Mouse (Mus musculus) layer of hippocampus, adult 8-10 months (tissue): Measurements from ENCODE around the gene A230050P20Rik. TPM values are rescaled to one million over a fixed set of nuclear protein-coding genes. Genes with fewer than 3 reads are reported as not detected.

Experiments used
- DNase-seq, 2 experiments: peaks; one replicate each; pipeline ENCODE4 v3.0.0; 2022; ENCODE audit warnings: low spot score in 2 of 2
- microRNA-seq, 2 experiments: library from miRNA; unstranded; fragments of <30 nt; microRNA quantifications; one replicate each; pipeline ENCODE4 v1.2.0; 2022
- total RNA-seq, 4 experiments: library from RNA; stranded (reverse); gene quantifications; 2 replicates each; pipeline ENCODE4 v1.2.4; 2022

The A230050P20Rik gene
- total RNA-seq, 4 experiments from 2014 or later: 83.6 to 95.7 (median 90.0) TPM

DNA sequence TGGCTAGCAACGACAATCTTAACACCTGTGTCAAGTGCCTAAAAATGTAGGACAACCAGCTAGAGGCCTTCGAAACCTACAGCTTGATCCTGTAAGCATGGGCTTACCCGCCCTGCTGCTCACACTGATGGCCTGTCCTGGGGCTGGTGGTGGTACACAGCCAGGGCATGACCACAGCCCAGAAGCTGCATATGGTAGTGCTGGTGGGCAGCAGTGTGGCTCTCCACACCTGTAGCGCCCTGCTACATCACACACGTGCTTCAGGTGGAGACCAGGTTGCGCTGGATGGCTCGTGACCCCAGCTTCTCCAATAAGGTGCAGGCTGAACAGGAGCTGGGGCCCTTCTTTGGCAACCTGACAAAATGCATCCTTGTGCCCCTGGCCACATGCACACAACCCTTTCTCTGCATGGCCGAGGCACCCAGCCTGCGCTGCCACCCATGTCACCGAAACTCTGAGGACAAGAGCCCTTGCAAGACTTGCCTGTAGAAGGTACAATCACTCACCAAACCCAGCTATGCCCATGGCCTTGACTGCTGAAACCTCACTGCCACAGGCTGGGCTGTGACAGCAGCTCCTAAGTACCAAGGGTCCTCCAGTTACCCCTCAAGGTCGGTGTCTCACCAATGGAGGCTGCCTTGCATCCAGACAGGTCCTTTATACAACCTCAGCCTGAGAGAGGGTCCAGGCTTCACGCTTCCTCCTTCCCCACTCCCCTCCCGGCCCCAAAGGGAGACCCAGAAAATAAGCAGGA, 25.3 kb downstream of the A230050P20Rik start:
- DNase-seq: no peak

GRCm38 (mm10) chr9:20894629-20895028, 26.2 kb downstream of the A230050P20Rik start:
- DNase-seq: no peak

DNA sequence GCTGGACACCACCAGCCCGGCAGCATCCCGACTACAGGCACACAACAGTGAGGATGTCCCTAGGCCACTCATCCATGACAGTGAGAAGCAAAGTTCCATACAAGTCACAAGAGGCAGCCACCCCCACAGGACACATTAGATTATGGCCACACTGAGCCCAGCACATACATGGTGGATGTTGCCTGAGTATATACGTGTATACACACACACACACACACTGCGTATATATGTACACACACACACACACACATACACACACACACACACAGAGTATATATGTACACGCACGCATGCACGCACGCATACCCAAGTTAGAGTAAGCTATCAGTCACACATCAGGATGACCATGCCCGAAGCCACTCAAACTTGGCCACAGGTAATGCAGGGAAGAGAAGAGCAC, 26.9 kb downstream of the A230050P20Rik start:
- DNase-seq: no peak

DNA sequence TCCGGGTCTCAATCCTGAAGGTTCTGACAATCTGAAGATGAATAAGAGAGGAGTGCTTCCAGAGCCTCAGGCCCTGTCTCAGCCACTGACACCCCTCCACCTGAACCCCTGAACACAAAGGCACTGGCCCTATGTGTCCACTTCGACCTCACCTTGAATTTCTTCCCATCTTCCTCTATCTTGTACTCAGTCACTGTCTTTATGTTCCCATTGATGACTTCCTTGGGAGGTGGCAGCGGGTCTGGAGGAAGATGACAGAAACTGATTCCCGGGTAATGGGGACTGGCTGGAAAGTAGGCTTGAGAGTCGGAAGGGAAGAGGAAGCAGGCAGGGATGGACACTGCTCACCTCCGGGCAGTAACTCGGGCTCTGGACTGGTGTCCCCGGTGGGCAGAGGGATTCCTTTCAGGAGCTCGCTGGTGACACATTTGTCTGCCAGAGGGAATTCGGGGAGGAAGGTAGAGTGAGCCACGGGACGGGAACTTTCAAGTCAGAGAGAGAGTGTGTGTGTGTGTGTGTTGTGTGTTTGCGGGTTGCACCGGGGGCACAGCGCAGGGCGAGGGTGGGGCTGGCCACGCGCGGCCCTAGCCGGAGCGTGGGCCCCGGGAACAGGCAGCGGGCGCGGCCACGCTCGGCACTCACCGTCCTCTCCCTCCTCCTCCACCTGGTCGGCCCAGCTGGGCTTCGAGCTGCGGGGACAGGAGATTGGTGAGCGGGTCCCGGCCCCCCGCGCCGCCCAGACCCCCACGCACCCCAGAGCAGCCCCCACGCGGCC, 29.5 kb downstream of the A230050P20Rik start:
- no peak for DNase-seq

GRCm38 (mm10) chr9:20898511-20899073, 30.1 kb downstream of the A230050P20Rik start, which contains the start of gene Eif3g:
Gene Eif3g, minus strand, starts transcription at chr9:20898623.
- peak in 1 of 2 experiments; percentile 84 for DNase-seq

DNA sequence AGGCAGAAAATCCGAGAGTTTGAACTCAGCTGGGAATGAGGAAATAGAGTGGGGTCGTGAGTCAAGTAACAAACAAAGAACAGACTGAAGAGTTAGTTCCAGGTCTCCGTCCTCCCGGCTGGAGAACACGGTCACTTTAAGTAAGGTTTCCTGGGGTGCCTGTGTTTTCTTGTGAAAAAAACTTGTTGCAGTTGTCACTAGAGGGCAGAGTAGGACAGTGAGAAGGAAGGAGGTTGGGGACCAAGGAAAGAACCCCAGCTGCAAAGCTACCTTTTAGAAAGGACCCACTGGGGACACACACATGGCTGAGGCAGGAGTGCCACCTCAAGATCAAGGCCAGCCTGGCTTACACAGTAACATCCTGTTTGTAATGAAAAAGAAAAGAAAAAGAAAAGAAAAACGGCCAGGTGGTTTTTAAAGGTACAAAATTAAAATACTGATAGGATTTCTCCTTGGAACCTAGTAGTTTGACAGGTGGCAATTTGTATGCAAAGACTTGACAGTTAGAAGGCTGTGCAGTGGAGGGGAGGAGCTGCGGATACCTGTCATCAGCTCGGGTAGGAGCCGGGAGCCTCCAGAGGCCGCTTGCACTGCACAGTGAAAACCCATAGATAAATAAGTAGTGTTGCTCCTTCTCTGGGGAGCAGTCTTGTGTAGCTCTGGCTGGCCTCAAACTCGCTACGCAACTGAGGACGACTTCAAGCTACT, 33.2 kb downstream of the A230050P20Rik start:
- no peak for DNase-seq

DNA sequence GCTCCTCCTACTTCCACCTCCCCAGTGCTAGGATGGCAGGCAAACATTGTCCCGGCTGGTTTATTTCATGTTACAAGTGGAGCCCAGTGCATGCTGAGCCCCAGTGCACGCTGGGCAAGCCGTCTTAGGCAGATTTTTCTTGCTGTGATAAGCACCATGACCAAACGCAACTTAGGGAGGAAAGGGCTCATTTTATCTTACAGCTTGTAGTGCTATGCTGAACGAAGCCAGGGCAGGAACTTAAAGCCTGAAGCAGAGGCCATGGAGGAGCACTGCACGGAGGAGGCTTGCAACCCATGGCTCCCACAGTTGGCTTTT, 33.7 kb downstream of the A230050P20Rik start:
- DNase-seq: no peak

DNA sequence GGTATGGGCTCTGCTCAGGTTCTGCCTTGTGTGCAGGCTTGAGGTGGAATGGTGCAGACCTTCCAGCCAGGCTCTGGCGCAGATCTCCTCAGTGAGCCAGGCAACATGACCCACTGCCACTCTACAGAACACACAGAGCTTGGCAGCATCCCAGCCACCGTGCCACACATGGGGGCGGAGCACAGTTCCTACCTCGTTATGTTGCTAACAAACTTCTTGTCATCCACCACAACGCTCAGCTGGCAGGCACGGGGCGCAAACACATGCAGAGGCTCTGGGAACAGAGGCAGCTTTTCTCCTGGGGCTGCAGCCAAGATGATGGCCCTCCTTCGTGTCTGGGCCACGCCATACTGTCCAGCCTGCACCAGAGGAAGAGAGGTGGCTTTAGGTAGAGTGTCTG, 41.5 kb downstream of the A230050P20Rik start:
- no peak for DNase-seq

- no peak for DNase-seq
These were observed 47.7 kb downstream of the A230050P20Rik start for GRCm38 (mm10) chr9:20916160-20916559.

- no peak for DNase-seq
These were observed 54.8 kb downstream of the A230050P20Rik start for GRCm38 (mm10) chr9:20923258-20923657.

Small RNAs within 50 kb of the gene (microRNA-seq; reads per million reads assigned to microRNA genes)
- 0 to 2.5 reads per million in 2 experiments for gene Mir7081

Other genes starting within 250 kb of the A230050P20Rik start
- gene Ubl5, start 225.8 kb upstream of the A230050P20Rik start, total RNA-seq: 100 to 1,000 TPM; 231 to 321 (median 276) TPM
- gene Fbxl12, start 223.9 kb upstream of the A230050P20Rik start, total RNA-seq: 10 to 100 TPM; 23.2 to 32.3 (median 30.1) TPM
- gene Pin1, start 216.5 kb upstream of the A230050P20Rik start, total RNA-seq: 10 to 100 TPM; 31.2 to 32.2 (median 31.6) TPM
- 10 to 100 TPM; 45.9 to 52.3 (median 47.0) TPM for gene Olfm2, start 122.3 kb upstream of the A230050P20Rik start, total RNA-seq
- 1 to 10 TPM; 1.2 to 2.9 (median 2.3) TPM for gene Col5a3, start 53.6 kb upstream of the A230050P20Rik start, total RNA-seq
- not detected for gene Rdh8, start 50.1 kb upstream of the A230050P20Rik start, total RNA-seq
- gene Angptl6, start 11.1 kb downstream of the A230050P20Rik start, total RNA-seq: 1 to 10 TPM; 6.8 to 8.9 (median 8.5) TPM
- gene Ppan, start 19.5 kb downstream of the A230050P20Rik start, total RNA-seq: 10 to 100 TPM; 21.8 to 28.1 (median 24.6) TPM
- gene Eif3g, start 30.0 kb downstream of the A230050P20Rik start, total RNA-seq: 100 to 1,000 TPM; 118 to 139 (median 131) TPM
- 10 to 100 TPM; 32.9 to 38.4 (median 35.2) TPM for gene Dnmt1, start 91.2 kb downstream of the A230050P20Rik start, total RNA-seq
- gene S1pr2, start 108.1 kb downstream of the A230050P20Rik start, total RNA-seq: 1 to 10 TPM; 1.3 to 4.4 (median 3.7) TPM
- 10 to 100 TPM; 60.1 to 65.7 (median 61.0) TPM for gene Mrpl4, start 134.1 kb downstream of the A230050P20Rik start, total RNA-seq
- gene Icam1, start 147.3 kb downstream of the A230050P20Rik start, total RNA-seq: 1 to 10 TPM; 2.8 to 9.8 (median 6.3) TPM
- gene Icam4, start 160.7 kb downstream of the A230050P20Rik start, total RNA-seq: 1 to 10 TPM in 3 of 4 experiments, under 1 TPM in 1; 0.49 to 1.8 (median 1.4) TPM
- gene Icam5, start 163.4 kb downstream of the A230050P20Rik start, total RNA-seq: 100 to 1,000 TPM; 302 to 315 (median 304) TPM
- 1 to 10 TPM in 1 of 4 experiments, under 1 TPM in 1, not detected in 2; 0.87 to 1.1 TPM for gene Zglp1, start 198.5 kb downstream of the A230050P20Rik start, total RNA-seq
- 1 to 10 TPM; 1.2 to 2.3 (median 2.2) TPM for gene Gm49373, start 204.5 kb downstream of the A230050P20Rik start, total RNA-seq
- gene Fdx1l, start 205.0 kb downstream of the A230050P20Rik start, total RNA-seq: 10 to 100 TPM; 47.3 to 69.6 (median 59.3) TPM
- gene Gm38431, start 223.4 kb downstream of the A230050P20Rik start, total RNA-seq: 1 to 10 TPM; 2.7 to 5.4 (median 4.0) TPM
- 10 to 100 TPM; 26.7 to 35.4 (median 31.6) TPM for gene Raver1, start 223.4 kb downstream of the A230050P20Rik start, total RNA-seq